Mouse (Mus musculus) megakaryocyte, embryonic 14.5 days (primary cell): ENCODE data around the gene Nt5m.

ENCODE experiments used
- FLI1 ChIP-seq: IDR thresholded peaks from 2 replicates; pipeline ENCODE4 v1.6.1; 2012; ENCODE audit warnings: low read length, inconsistent platforms, mixed read lengths
- GATA1 ChIP-seq: IDR thresholded peaks from 3 replicates; pipeline ENCODE4 v1.6.1; 2012; ENCODE audit warnings: mixed read lengths, low read length, inconsistent platforms, borderline replicate concordance

DNA sequence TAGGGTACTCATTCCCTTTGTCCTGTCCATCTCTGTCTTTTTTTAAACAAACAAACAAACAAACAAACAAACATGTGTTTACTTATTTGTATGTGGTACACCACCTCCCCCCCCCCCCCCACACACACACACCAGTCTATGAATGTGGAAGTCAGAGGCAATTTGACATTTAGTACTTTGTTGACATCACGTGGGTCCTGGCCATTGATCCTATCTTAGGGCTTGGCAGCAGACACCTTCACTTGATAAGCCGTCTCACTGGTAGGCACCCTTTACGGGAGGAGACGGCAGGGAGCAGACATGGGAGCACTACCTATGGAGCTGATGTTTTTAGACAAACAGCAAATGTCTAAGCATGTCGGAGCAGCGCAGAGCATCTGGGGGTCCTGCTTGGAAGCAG lies 55.7 kb downstream of the Nt5m start:
- no peak for TF ChIP-seq GATA1
- TF ChIP-seq FLI1: no peak
